Mouse (Mus musculus) stomach, embryonic 15.5 days (tissue): ENCODE data around the gene Tas2r144. TPM values are rescaled to one million over a fixed set of nuclear protein-coding genes. Genes with fewer than 3 reads are reported as not detected.

Experiments used
- ATAC-seq: fragments of 200-750 bp; cut with Nextera tagmentation; 2 replicates; pipeline ENCODE4 v1.8.0; 2017; ENCODE audit warnings: low read depth, moderate number of reproducible peaks, moderate TSS enrichment; ENCODE audit not compliant: insufficient read depth, low FRiP score
- H3K27ac ChIP-seq: fragments of 300-500 bp; sonication (generic); 2 replicates; pipeline ENCODE4 v1.5.1; 2015; ENCODE audit warnings: mild to moderate bottlenecking, inconsistent platforms
- H3K27me3 ChIP-seq: fragments of 300-500 bp; sonication (generic); replicated peaks from 2 replicates; pipeline ENCODE4 v1.6.1; 2015; ENCODE audit warnings: inconsistent platforms
- H3K36me3 ChIP-seq: fragments of 300-500 bp; sonication (generic); 2 replicates; pipeline ENCODE4 v1.6.1; 2015; ENCODE audit warnings: inconsistent platforms
- H3K4me1 ChIP-seq: fragments of 300-500 bp; sonication (generic); 2 replicates; pipeline ENCODE4 v1.6.1; 2015; ENCODE audit warnings: inconsistent platforms
- H3K4me2 ChIP-seq: fragments of 300-500 bp; sonication (generic); 2 replicates; pipeline ENCODE4 v1.6.1; 2015; ENCODE audit warnings: mild to moderate bottlenecking, inconsistent platforms
- H3K4me3 ChIP-seq: fragments of 300-500 bp; sonication (generic); replicated peaks from 2 replicates; pipeline ENCODE4 v1.5.1; 2015; ENCODE audit warnings: inconsistent platforms
- H3K9ac ChIP-seq: fragments of 300-500 bp; sonication (generic); 2 replicates; pipeline ENCODE4 v1.6.1; 2015; ENCODE audit warnings: inconsistent platforms
- H3K9me3 ChIP-seq: fragments of 300-500 bp; sonication (generic); 2 replicates; pipeline ENCODE4 v1.6.1; 2016; ENCODE audit warnings: inconsistent platforms
- WGBS: fragments of 180-500 bp; shearing (Covaris S2); methylation state at CpG from one replicate; pipeline ENCODE4 v1.1.7; 2015; 5-methylcytosine and 5-hydroxymethylcytosine counted together
- polyA plus RNA-seq: library from polyadenylated mRNA; unstranded; fragments of >200 nt; fragmentation: Nextera tagmentation; extraction: Ambion mirVana; gene quantifications from 2 replicates; pipeline ENCODE4 v1.2.1, GENCODE M21; 2015

The Tas2r144 gene
- polyA plus RNA-seq = not detected in 2 replicates

GRCm38 (mm10) chr6:42215028-42215427, at the start of gene Tas2r144:
Gene Tas2r144 (plus strand): TSS chr6:42215328.
- H3K27ac ChIP-seq = no peak within 1 kb of the TSS
- no peaks in the 10 kb centered on the region for H3K27me3 ChIP-seq
- H3K4me3 ChIP-seq = no peak within 1 kb of the TSS
- H3K9me3 ChIP-seq = no peaks in the 10 kb centered on the region
- no peaks in the 10 kb centered on the region for H3K4me1 ChIP-seq
- no peak within 1 kb of the TSS for H3K9ac ChIP-seq
- H3K4me2 ChIP-seq = no peak within 1 kb of the TSS
- WGBS = 81% methylated on average over 2 of the region's 2 CpGs
- H3K36me3 ChIP-seq = no peaks in the 10 kb centered on the region
- ATAC-seq = no peak

GRCm38 (mm10) chr6:42182462-42182861, 32.7 kb upstream of the Tas2r144 start:
- H3K9me3 ChIP-seq = no peaks in the 10 kb centered on the region

GRCm38 (mm10) chr6:42186230-42186629, 28.9 kb upstream of the Tas2r144 start:
- no peaks in the 10 kb centered on the region for H3K36me3 ChIP-seq
- no peaks in the 10 kb centered on the region for H3K27me3 ChIP-seq
- H3K4me2 ChIP-seq = no peak overlapping the region
- 45% methylated on average over 3 of the region's 3 CpGs for WGBS
- no peak for ATAC-seq
- H3K4me1 ChIP-seq = no peaks in the 10 kb centered on the region
- no peak overlapping the region for H3K27ac ChIP-seq
- H3K9me3 ChIP-seq = no peaks in the 10 kb centered on the region
- no peak overlapping the region for H3K9ac ChIP-seq
- H3K4me3 ChIP-seq = no peak overlapping the region

More at GRCm38 (mm10) chr6:42182462-42182861, 32.7 kb upstream of the Tas2r144 start:
- WGBS = 70% methylated on average over 1 of the region's 1 CpGs
- H3K4me3 ChIP-seq = no peak overlapping the region
- no peaks in the 10 kb centered on the region for H3K36me3 ChIP-seq
- H3K27ac ChIP-seq = no peak overlapping the region
- no peak overlapping the region for H3K9ac ChIP-seq
- H3K4me2 ChIP-seq = no peak overlapping the region
- no peaks in the 10 kb centered on the region for H3K4me1 ChIP-seq
- no peaks in the 10 kb centered on the region for H3K27me3 ChIP-seq
- no peak for ATAC-seq

GRCm38 (mm10) chr6:42197710-42198109, 17.4 kb upstream of the Tas2r144 start:
- H3K9ac ChIP-seq = no peak overlapping the region
- H3K36me3 ChIP-seq = no peaks in the 10 kb centered on the region
- ATAC-seq = no peak
- H3K9me3 ChIP-seq = no peaks in the 10 kb centered on the region
- H3K27ac ChIP-seq = no peak overlapping the region
- H3K27me3 ChIP-seq = no peaks in the 10 kb centered on the region
- H3K4me3 ChIP-seq = no peak overlapping the region
- 21% methylated on average over 3 of the region's 3 CpGs for WGBS
- no peak overlapping the region for H3K4me2 ChIP-seq
- H3K4me1 ChIP-seq = no peaks in the 10 kb centered on the region

GRCm38 (mm10) chr6:42199498-42199897, 15.6 kb upstream of the Tas2r144 start:
- Histone ChIP-seq H3K9me3 (no peaks in the 10 kb centered on the region), H3K27me3 (no peaks in the 10 kb centered on the region), H3K4me1 (no peaks in the 10 kb centered on the region), H3K9ac (no peak overlapping the region), H3K36me3 (no peaks in the 10 kb centered on the region), H3K27ac (no peak overlapping the region), H3K4me3 (no peak overlapping the region), H3K4me2 (no peak overlapping the region)
- WGBS = 73% methylated on average over 1 of the region's 1 CpGs
- no peak for ATAC-seq

GRCm38 (mm10) chr6:42222286-42222685, 7.2 kb downstream of the Tas2r144 start:
- no peak for ATAC-seq
- H3K27me3 ChIP-seq = no peaks in the 10 kb centered on the region
- H3K4me3 ChIP-seq = no peak overlapping the region
- H3K36me3 ChIP-seq = no peaks in the 10 kb centered on the region
- no peak overlapping the region for H3K4me2 ChIP-seq
- no peaks in the 10 kb centered on the region for H3K4me1 ChIP-seq
- no peaks in the 10 kb centered on the region for H3K9me3 ChIP-seq
- no peak overlapping the region for H3K9ac ChIP-seq
- WGBS = 52% methylated on average over 3 of the region's 3 CpGs
- H3K27ac ChIP-seq = no peak overlapping the region

GRCm38 (mm10) chr6:42225046-42225445, 9.9 kb downstream of the Tas2r144 start:
- Histone ChIP-seq H3K27ac (no peak overlapping the region), H3K9me3 (no peaks in the 10 kb centered on the region), H3K27me3 (no peaks in the 10 kb centered on the region), H3K4me3 (no peak overlapping the region), H3K4me1 (no peaks in the 10 kb centered on the region), H3K36me3 (no peaks in the 10 kb centered on the region), H3K9ac (no peak overlapping the region), H3K4me2 (no peak overlapping the region)
- ATAC-seq = no peak
- 68% methylated on average over 4 of the region's 4 CpGs for WGBS

GRCm38 (mm10) chr6:42227240-42228101, 12.3 kb downstream of the Tas2r144 start:
- 29% methylated on average over 17 of the region's 17 CpGs for WGBS
- no peak for ATAC-seq
- no peak overlapping the region for H3K9ac ChIP-seq
- no peaks in the 10 kb centered on the region for H3K36me3 ChIP-seq
- no peak overlapping the region for H3K4me2 ChIP-seq
- H3K27me3 ChIP-seq = no peaks in the 10 kb centered on the region
- H3K4me1 ChIP-seq = no peaks in the 10 kb centered on the region
- H3K4me3 ChIP-seq = no peak overlapping the region
- H3K27ac ChIP-seq = no peak overlapping the region
- H3K9me3 ChIP-seq = no peaks in the 10 kb centered on the region

- Histone ChIP-seq H3K9me3 (no peaks in the 10 kb centered on the region), H3K27me3 (no peaks in the 10 kb centered on the region), H3K27ac (no peak overlapping the region), H3K4me2 (no peak overlapping the region), H3K9ac (no peak overlapping the region), H3K4me3 (no peak overlapping the region), H3K36me3 (no peaks in the 10 kb centered on the region), H3K4me1 (no peaks in the 10 kb centered on the region)
- 57% methylated on average over 4 of the region's 4 CpGs for WGBS
- ATAC-seq = no peak
Observed at GRCm38 (mm10) chr6:42229610-42230009, 14.5 kb downstream of the Tas2r144 start.

- H3K4me2 ChIP-seq = no peak overlapping the region
- H3K4me3 ChIP-seq = no peak overlapping the region
- WGBS = 76% methylated on average over 3 of the region's 3 CpGs
- no peaks in the 10 kb centered on the region for H3K27me3 ChIP-seq
- H3K36me3 ChIP-seq = no peaks in the 10 kb centered on the region
- H3K9me3 ChIP-seq = no peaks in the 10 kb centered on the region
- no peak for ATAC-seq
- H3K9ac ChIP-seq = no peak overlapping the region
- no peaks in the 10 kb centered on the region for H3K4me1 ChIP-seq
- no peak overlapping the region for H3K27ac ChIP-seq
Observed at GRCm38 (mm10) chr6:42231191-42231590, 16.1 kb downstream of the Tas2r144 start.

- H3K36me3 ChIP-seq = no peaks in the 10 kb centered on the region
- 45% methylated on average over 6 of the region's 6 CpGs for WGBS
- no peaks in the 10 kb centered on the region for H3K9me3 ChIP-seq
- no peaks in the 10 kb centered on the region for H3K4me1 ChIP-seq
- H3K9ac ChIP-seq = no peak overlapping the region
- H3K4me2 ChIP-seq = no peak overlapping the region
- H3K4me3 ChIP-seq = no peak overlapping the region
- H3K27ac ChIP-seq = no peak overlapping the region
- no peak for ATAC-seq
- no peaks in the 10 kb centered on the region for H3K27me3 ChIP-seq
Observed at GRCm38 (mm10) chr6:42237276-42237805, 22.2 kb downstream of the Tas2r144 start.

GRCm38 (mm10) chr6:42241311-42242045, 26.4 kb downstream of the Tas2r144 start:
- Histone ChIP-seq H3K27ac (no peak overlapping the region), H3K27me3 (no peaks in the 10 kb centered on the region), H3K4me1 (peaks cover 5% of the 10 kb centered on the region; the same call in 1 of the 2 replicates), H3K9ac (no peak overlapping the region), H3K9me3 (no peaks in the 10 kb centered on the region), H3K4me3 (no peak overlapping the region), H3K4me2 (no peak overlapping the region), H3K36me3 (no peaks in the 10 kb centered on the region)
- WGBS = 65% methylated on average over 6 of the region's 6 CpGs
- ATAC-seq = no peak
